Mouse (Mus musculus) limb, embryonic 14.5 days (tissue): ENCODE results near the gene Tgfb1i1. TPM values are rescaled to one million over a fixed set of nuclear protein-coding genes. Genes with fewer than 3 reads are reported as not detected.

Experiments
- ATAC-seq: fragments of 200-750 bp; cut with Nextera tagmentation; 2 replicates; pipeline ENCODE4 v1.8.0; 2017; ENCODE audit warnings: low read depth, moderate number of reproducible peaks, moderate TSS enrichment; ENCODE audit not compliant: low FRiP score
- DNase-seq: peaks from one replicate; pipeline ENCODE4 v3.0.0-alpha.2; 2015; ENCODE audit warnings: low spot score
- H3K27ac ChIP-seq: fragments of 300-500 bp; sonication (generic); replicated peaks from 2 replicates; pipeline ENCODE4 v1.5.1; 2014; ENCODE audit warnings: low read depth, mild to moderate bottlenecking, low read length, moderate library complexity, mixed read lengths
- H3K27me3 ChIP-seq: fragments of 300-500 bp; sonication (generic); 2 replicates; pipeline ENCODE4 v1.6.1; 2014; ENCODE audit warnings: low read length, mixed read lengths; ENCODE audit not compliant: control insufficient read depth, insufficient read depth
- H3K36me3 ChIP-seq: fragments of 300-500 bp; sonication (generic); 2 replicates; pipeline ENCODE4 v1.6.1; 2014; ENCODE audit warnings: mild to moderate bottlenecking, low read length, moderate library complexity, mixed read lengths; ENCODE audit not compliant: control insufficient read depth, insufficient read depth
- H3K4me1 ChIP-seq: fragments of 300-500 bp; sonication (generic); 2 replicates; pipeline ENCODE4 v1.6.1; 2014; ENCODE audit warnings: antibody characterized with exemption, low read length, mixed read lengths; ENCODE audit not compliant: control insufficient read depth, insufficient read depth
- H3K4me2 ChIP-seq: fragments of 300-500 bp; sonication (generic); replicated peaks from 2 replicates; pipeline ENCODE4 v1.6.1; 2014; ENCODE audit warnings: low read depth, mild to moderate bottlenecking, low read length, moderate library complexity; ENCODE audit not compliant: severe bottlenecking
- H3K4me3 ChIP-seq: fragments of 300-500 bp; sonication (generic); replicated peaks from 2 replicates; pipeline ENCODE4 v1.5.1; 2014; ENCODE audit warnings: low read length
- H3K9ac ChIP-seq: fragments of 300-500 bp; sonication (generic); 2 replicates; pipeline ENCODE4 v1.6.1; 2014; ENCODE audit warnings: mild to moderate bottlenecking, low read depth, low read length, moderate library complexity; ENCODE audit not compliant: severe bottlenecking
- H3K9me3 ChIP-seq: fragments of 300-500 bp; sonication (generic); 2 replicates; pipeline ENCODE4 v1.6.1; 2016; ENCODE audit warnings: low read length; ENCODE audit not compliant: control insufficient read depth
- POLR2A ChIP-seq: fragments of 200-500 bp; IDR thresholded peaks from 2 replicates; pipeline ENCODE4 v1.8.0; 2012; ENCODE audit warnings: inconsistent platforms, mild to moderate bottlenecking, moderate library complexity, borderline replicate concordance; ENCODE audit not compliant: insufficient read depth, insufficient read length; ENCODE audit errors: extremely low read depth
- WGBS: fragments of 180-500 bp; shearing (Covaris S2); extraction: QIAGEN DNeasy Blood & Tissue Kit; methylation state at CpG from one replicate; pipeline ENCODE4 v1.1.7; 2014; 5-methylcytosine and 5-hydroxymethylcytosine counted together
- polyA plus RNA-seq, 2 experiments: library from polyadenylated mRNA; depleted of rRNA in 1 of 2; stranded (reverse) in 1 of 2; unstranded in 1 of 2; fragments of >200 nt; fragmentation: Nextera tagmentation in 1 of 2; extraction: Ambion mirVana in 1 of 2; gene quantifications; 2 replicates each; pipeline versions ENCODE4 v1.2.1 to v1.2.3; 2012 to 2014

Gene Tgfb1i1
- polyA plus RNA-seq, 2 experiments: 46.0 to 51.2 TPM

GRCm38 (mm10) chr7:128237927-128238778 lies 8.5 kb upstream of the Tgfb1i1 start, which contains the start of gene 9130023H24Rik:
Gene 9130023H24Rik (minus strand): TSS chr7:128238031.
- TF ChIP-seq POLR2A: peak; percentile 76; the same call in 1 of the 2 replicates
- peaks cover 28% of the 10 kb centered on the region for H3K36me3 ChIP-seq
- no peaks in the 10 kb centered on the region for H3K9me3 ChIP-seq
- peak; percentile 92 for ATAC-seq
- peak within 1 kb of the TSS; percentile 74 for H3K4me3 ChIP-seq
- DNase-seq: peak; percentile 100
- peak within 1 kb of the TSS; percentile 98 for H3K27ac ChIP-seq
- no peaks in the 10 kb centered on the region for H3K27me3 ChIP-seq
- peak within 1 kb of the TSS; percentile 84 for H3K9ac ChIP-seq
- peak within 1 kb of the TSS; percentile 72 for H3K4me2 ChIP-seq
- WGBS: under 1% methylated on average over 45 of the region's 72 CpGs
- peaks cover 13% of the 10 kb centered on the region for H3K4me1 ChIP-seq

DNA sequence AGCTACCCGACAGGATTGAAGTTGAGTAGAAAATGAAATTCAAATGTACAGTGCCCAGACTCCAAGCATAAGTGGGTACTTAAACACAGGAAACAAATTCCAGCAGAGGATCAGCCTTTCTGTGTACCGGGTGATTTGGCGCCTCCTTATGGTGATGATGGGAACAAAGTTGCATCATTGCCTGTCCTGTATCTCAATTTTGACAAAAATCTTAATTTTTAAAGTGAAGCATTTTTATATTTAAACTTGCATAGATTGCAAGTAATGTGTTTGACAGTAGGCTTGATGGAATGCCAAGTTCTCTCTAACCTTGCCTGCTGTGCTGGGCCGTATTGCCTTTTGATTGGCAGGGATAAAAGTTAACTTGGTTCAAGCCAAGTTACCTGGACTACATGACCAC lies 7.6 kb upstream of the Tgfb1i1 start:
- Histone ChIP-seq H3K4me1 (peaks cover 13% of the 10 kb centered on the region), H3K4me3 (peak overlapping the region; percentile 74), H3K27ac (peak overlapping the region; percentile 87), H3K36me3 (peaks cover 32% of the 10 kb centered on the region), H3K4me2 (peak overlapping the region; percentile 72), H3K27me3 (no peaks in the 10 kb centered on the region), H3K9me3 (no peaks in the 10 kb centered on the region), H3K9ac (peak overlapping the region; percentile 84; the same call in 1 of the 2 replicates)
- TF ChIP-seq POLR2A: no peak
- ATAC-seq (no peak), DNase-seq (peak; percentile 60)
- WGBS: 32% methylated on average over 4 of the region's 4 CpGs

DNA sequence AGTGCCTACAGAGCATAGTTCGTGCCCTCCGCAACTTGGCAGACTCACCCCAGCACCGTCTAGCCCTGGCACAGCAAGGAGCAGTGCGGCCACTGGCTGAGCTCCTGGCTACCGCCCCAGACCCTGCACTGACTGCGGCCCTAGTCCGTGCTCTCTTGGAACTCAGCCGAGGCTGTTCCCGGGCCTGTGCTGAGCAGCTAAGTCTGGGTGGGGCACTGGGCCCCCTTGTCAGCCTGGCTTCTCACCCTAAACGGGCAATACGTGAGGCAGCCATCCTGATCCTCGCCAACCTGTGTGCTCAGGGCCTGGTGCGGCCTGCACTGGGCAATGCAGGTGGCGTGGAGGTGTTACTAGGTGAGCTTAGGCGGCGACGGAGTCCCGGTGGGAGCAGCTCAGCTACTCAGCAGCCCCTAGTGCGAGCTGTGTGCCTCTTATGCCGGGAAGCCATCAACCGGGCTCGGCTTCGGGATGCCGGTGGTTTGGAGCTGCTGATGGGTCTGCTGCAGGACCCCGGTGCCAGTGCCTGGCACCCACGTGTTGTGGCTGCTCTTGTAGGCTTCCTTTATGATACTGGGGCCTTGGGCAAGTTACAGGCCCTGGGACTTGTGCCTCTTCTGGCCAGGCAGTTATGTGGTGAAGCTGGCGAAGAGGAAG lies 6.4 kb upstream of the Tgfb1i1 start:
- 93% methylated on average over 23 of the region's 27 CpGs for WGBS

DNA sequence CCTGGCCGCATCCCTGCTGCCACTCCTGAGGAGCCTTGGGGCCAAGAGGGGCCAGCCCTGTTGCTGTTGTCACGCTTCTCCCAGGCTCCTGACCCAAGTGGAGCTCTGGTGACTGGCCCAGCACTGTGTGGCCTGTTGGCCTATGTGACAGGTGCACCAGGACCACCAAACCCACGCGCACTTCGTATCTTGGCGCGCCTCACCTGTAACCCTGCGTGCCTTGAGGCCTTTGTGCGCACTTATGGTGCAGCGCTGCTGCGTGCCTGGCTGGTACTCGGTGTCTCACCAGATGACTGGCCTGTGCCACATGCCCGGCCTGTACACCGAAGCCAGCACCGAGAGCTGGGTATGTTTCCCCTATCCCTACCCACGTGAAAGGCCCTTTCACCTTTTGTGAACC lies 4.3 kb upstream of the Tgfb1i1 start:
- no peak for ATAC-seq
- peaks cover 39% of the 10 kb centered on the region for H3K36me3 ChIP-seq
- no peak overlapping the region for H3K9ac ChIP-seq
- H3K27ac ChIP-seq: no peak overlapping the region
- 95% methylated on average over 16 of the region's 16 CpGs for WGBS
- H3K4me2 ChIP-seq: no peak overlapping the region
- no peak overlapping the region for H3K4me3 ChIP-seq
- H3K27me3 ChIP-seq: no peaks in the 10 kb centered on the region
- peaks cover 18% of the 10 kb centered on the region for H3K4me1 ChIP-seq
- no peaks in the 10 kb centered on the region for H3K9me3 ChIP-seq
- TF ChIP-seq POLR2A: no peak
- DNase-seq: no peak

More for the DNA sequence above, 6.4 kb upstream of the Tgfb1i1 start:
- Histone ChIP-seq H3K4me2 (no peak overlapping the region), H3K4me1 (peaks cover 13% of the 10 kb centered on the region), H3K9me3 (no peaks in the 10 kb centered on the region), H3K9ac (no peak overlapping the region), H3K27ac (no peak overlapping the region), H3K4me3 (no peak overlapping the region), H3K27me3 (no peaks in the 10 kb centered on the region), H3K36me3 (peaks cover 43% of the 10 kb centered on the region)
- ATAC-seq: no peak
- no peak for TF ChIP-seq POLR2A
- DNase-seq: no peak

DNA sequence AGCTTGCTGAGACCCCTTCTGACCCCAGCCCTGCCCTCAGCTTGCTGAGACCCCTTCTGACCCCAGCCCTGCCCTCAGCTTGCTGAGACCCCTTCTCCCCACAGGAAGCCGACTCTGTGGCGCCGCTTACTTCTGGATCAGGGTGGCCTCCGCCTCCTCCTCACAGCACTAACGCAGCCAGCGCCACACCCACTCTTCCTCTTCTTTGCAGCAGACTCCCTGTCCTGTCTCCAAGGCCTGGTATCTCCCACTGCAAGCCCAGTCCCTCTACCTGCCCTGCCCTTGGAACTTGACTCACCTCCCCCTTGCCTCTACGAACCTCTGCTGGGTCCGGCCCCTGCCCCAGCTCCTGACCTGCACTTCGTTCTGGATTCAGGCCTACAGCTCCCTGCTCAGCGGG lies 2.7 kb upstream of the Tgfb1i1 start:
- TF ChIP-seq POLR2A: no peak
- Histone ChIP-seq H3K4me3 (no peak overlapping the region), H3K9me3 (no peaks in the 10 kb centered on the region), H3K4me2 (no peak overlapping the region), H3K4me1 (peaks cover 24% of the 10 kb centered on the region), H3K27me3 (no peaks in the 10 kb centered on the region), H3K36me3 (peaks cover 41% of the 10 kb centered on the region), H3K27ac (no peak overlapping the region), H3K9ac (no peak overlapping the region)
- 71% methylated on average over 10 of the region's 10 CpGs for WGBS
- DNase-seq (no peak), ATAC-seq (no peak)
